Mouse (Mus musculus): Measurements from ENCODE around the gene Rnase13.

The Rnase13 gene

DNA sequence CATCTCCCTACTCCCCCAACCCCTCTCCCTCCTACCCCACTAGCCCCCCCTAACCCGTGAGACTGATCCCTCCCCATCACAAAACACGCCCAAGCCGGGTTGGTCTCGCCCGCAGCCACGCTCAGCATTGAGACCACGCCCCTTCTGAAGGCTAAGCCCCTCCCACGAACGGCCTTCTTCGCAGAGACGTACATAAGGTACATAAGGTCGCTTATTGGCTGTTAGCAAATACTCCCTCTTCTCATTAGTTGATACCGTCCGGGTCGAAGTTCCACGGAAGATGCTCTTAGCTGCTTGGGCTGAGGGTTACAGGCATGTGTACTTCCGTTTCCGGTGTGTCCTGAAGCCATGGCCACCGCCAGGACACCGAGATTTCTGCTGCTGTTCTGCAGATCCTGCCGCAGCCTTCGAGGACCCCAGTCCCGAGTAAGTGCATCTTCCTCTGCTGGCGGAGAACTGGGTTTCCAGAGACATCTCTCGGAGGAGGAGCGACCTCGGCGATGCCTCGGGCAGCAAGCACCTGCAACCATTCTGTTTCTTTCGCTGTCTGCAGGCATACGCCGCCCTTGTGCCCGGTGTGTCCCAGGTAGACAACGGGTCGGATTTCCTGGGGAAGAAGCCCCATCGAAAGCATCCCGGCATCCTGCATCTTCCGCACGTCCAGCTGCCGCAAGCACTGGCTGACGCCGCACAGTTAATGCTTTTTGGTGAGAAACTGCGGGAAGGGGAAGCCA lies 37.8 kb downstream of the Rnase13 start, which contains the start of gene Mettl17:
TSS of gene Mettl17 (plus strand) at position 245 of the 734 bp plus-strand sequence.
- in situ Hi-C loops (cut with MboI; ENCODE audit: unreplicated experiment in 2 of 2): loop anchor here in 1 of 2 experiments (25.0 kb wide), 1 partner anchor 1097 kb away; the partner anchor contains the start of gene Ttc5

DNA sequence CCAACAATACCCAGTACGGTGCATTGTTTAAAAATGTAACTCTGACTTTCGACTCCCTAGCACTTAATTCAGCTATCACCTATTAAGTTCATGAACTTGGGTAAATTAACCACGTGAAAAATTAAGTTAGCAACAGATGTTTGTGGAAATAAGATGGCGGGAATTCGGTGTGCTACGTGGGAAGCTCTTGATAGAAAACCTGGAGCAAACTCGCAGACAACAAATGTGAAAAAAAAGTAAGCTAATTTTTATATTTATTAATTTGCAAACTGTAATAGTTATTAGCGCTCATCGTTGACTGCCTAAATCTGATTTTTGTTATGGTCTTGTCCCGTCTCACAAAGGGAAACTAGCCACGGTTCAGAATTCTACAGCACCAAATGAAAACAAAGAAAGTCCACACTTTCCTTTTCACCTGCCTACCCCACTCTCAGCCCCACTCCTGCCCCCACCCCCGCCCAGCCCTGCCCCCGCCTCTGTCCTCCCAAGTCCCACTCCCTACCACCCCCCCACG lies 38.5 kb downstream of the Rnase13 start:
- in situ Hi-C loops (cut with MboI; ENCODE audit: unreplicated experiment in 2 of 2): loop anchor here in 1 of 2 experiments (25.0 kb wide), 1 partner anchor 1097 kb away; the partner anchor contains the start of gene Ttc5

DNA sequence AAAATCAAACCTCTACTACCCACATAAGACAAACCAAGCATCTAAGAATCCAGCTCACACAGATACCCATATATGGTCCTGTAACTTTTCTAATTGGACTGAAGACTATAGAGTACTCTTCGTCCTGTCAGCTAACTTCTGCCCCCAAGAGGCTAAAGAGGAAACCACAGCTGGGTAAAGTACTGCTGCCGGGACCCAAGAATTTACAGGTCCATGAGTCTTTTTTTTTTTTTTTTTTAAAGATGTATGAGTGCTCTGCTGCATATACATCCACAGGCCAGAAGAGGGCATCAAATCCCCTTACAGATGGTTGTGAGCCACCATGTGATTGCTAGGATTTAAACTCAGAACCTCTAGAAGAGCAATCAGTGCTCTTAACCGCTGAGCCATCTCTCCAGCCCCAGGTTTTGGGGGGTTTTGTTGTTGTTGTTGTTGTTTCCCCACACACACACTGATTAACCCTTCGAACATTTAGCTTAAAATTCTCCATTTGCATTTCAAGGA lies 39.0 kb downstream of the Rnase13 start:
- in situ Hi-C loops (cut with MboI; ENCODE audit: unreplicated experiment in 2 of 2): loop anchor here in 1 of 2 experiments (25.0 kb wide), 1 partner anchor 1096 kb away; the partner anchor contains the start of gene Ttc5

DNA sequence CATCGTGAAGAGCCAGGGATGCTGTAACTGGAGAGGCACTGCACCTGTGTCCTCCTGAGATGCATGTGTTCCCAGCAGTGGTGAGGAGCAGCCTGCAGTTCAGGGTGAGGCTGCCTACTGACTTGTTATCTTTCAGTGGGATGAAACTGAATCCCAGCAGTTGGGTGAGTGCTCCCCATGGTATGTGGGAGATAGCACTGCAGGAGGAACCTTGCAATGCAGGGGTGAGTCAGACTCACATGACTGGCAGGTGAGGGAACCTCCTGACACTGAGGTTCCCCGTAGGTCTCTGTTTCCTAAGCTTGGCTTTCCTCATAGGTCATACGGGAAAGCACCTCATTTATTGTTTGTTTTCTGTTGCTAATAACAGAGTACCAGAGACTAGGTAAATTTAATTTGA lies 45.1 kb downstream of the Rnase13 start:
- in situ Hi-C loops (cut with MboI; ENCODE audit: unreplicated experiment in 2 of 2): loop anchor here in 1 of 2 experiments (25.0 kb wide), 1 partner anchor 1090 kb away; the partner anchor contains the start of gene Ttc5

DNA sequence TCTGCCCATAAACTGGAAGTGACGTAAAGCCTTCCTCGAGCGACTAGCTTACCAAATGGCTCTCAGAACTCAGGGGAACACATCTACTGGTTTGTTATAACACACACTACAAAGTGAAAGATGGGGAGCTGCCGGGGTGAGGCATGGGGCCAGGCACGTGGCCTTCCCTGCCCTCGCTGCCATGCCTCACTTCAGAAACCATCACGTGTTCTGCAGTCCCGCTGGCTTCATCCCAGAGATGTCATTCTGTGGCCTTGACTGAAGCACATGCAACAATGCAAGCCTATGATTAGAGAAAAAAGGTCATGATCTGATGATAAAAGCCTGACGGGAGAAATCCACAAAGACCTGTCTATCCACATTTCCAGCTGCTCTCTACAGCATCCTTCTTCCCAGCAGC lies 50.8 kb downstream of the Rnase13 start:
- in situ Hi-C loops (cut with MboI; ENCODE audit: unreplicated experiment in 2 of 2): loop anchor here (25.0 kb wide), 3 partner anchors 109 to 2009 kb away; partner anchors contain the start of genes Ang4 (in 1 of the 2), Eddm3b (in 1 of the 2) and Rnase6 (in 1 of the 2)
